Mouse (Mus musculus) urinary bladder, postnatal 14 days (tissue): ENCODE results near the gene Gpbar1.
"Not testable (repeated sequence)": the region's sequence is repeated elsewhere in the genome, so short reads cannot be mapped to it uniquely, and the experiment has no call there.

Experiments used
- DNase-seq: peaks from one replicate; pipeline ENCODE4 v3.0.0; 2021; ENCODE audit warnings: low spot score

Gpbar1 gene

GRCm38 (mm10) chr1:74277883-74278537, 340 bp upstream of the Gpbar1 start:
- DNase-seq = no peak

GRCm38 (mm10) chr1:74278988-74279387, 638 bp downstream of the Gpbar1 start:
- no peak for DNase-seq

DNA sequence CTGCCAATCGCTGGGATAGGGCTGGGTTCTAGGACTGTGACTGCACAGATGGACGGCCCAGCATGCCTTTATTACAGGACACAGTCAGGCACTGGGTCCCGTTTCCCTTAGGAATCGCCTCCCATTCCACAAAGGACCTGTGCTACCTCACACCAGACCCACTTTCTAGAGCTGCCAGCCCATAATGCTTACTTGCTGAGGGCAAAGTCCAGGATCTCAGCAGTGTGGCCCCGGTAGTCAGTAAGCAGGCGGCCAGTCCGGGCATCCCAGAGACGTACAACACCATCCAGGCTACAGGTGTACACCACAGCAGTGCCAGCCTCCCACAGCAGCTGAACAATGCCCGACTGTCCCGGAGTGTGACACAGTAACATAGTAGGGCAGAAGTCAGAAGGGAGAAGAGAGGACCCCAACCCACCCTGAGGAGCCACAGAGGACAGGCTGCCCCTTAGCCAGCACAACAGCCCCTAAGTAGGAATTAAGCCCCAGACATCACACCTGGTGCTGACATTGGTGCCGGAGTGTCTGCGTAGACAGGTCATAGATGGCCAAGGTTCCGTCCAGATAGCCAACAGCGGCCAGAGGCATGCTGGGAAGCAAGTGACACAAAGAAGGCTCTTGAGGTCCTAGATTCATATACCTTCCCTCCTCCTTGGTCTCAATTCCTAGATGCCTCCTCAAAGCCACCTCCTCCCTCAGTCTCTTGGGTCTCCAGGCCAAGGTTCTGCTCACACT, 2.4 kb downstream of the Gpbar1 start:
- DNase-seq = no peak

DNA sequence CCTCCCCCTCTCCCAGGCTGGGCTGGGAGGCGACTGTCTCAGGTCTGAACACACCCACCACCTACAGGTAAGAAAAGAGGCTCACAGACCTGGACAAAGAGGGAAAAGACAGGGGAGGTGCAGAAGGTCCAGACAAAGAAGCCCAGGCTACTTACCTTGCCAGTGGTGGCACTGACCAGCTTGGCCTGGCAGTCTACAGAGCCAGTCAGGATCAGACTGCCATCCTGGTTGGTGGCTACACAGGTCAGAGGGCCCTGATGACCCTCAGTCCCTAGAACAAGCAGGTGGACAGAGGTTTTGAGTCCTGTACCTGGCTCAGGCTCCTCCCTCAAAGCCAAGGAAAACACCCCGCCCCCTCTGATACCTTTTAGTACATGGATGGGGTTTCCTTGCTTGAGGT, 3.0 kb downstream of the Gpbar1 start:
- no peak for DNase-seq

DNA sequence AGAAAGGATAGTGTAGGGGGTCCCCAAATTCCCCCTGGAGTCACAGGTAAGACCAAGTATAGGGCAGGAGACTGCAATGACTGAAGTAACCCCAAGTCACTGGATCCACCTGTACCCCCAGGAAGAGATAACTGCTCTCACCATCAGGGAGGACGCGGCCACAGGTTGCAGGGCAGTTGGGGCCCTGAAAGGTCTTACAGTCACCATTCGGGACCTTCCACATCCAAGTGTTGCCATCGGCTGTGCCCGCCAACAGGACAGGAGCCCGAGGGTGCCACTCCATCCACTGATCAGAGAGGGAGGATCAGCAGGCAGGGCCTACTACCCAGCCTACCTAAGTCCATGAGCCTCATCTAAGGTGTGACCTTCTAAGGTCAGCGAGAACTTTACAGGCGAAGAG, 3.5 kb downstream of the Gpbar1 start:
- no peak for DNase-seq

GRCm38 (mm10) chr1:74282896-74283625, 4.7 kb downstream of the Gpbar1 start:
- no peak for DNase-seq

DNA sequence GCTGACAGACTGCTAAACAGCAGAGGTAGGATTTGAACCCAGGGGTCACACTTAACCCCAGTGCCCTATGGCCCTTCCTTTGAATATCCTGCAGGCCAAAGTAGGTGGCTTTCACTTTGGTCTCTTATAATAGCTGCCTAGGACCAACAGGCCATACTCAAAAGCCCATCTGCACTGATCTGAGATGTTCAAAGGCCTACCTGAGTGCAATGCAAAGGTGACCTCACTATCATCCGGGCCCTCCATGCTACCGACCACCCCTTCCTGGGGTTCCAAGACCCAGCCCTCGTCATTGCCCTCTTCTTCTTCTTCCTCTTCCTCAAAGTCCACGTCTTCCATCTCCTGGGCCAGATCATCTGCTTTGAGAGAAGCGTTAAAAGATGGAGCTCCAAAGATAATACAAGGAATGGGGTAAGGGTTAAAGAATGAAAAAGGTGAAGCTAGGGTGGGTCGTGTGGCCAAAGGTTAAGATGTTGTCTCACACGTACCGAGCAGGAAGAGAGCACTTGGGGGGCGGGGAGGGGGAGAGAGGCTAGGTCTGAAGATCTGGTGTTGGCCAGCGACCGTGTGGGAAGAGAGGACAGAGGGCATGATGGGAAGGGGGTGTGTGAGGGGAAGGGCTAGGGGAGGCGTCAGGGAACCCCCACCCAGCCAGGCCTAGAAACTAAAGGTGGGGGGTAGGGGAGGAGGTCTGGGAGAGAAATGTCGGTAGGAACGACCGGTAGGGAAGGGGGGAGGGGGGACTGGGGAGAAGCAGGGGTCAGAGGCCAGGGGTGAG, 5.5 kb downstream of the Gpbar1 start:
- peak; percentile 68 for DNase-seq

- DNase-seq = peak; percentile 100
Observed at GRCm38 (mm10) chr1:74284543-74285160, 6.3 kb downstream of the Gpbar1 start, which contains the start of the genes Aamp and Pnkd. Gene Aamp (minus strand): TSS chr1:74284738. Gene Pnkd (plus strand): TSS chr1:74284930.

- DNase-seq = no peak
Observed at GRCm38 (mm10) chr1:74285212-74286010, 7.1 kb downstream of the Gpbar1 start.

DNA sequence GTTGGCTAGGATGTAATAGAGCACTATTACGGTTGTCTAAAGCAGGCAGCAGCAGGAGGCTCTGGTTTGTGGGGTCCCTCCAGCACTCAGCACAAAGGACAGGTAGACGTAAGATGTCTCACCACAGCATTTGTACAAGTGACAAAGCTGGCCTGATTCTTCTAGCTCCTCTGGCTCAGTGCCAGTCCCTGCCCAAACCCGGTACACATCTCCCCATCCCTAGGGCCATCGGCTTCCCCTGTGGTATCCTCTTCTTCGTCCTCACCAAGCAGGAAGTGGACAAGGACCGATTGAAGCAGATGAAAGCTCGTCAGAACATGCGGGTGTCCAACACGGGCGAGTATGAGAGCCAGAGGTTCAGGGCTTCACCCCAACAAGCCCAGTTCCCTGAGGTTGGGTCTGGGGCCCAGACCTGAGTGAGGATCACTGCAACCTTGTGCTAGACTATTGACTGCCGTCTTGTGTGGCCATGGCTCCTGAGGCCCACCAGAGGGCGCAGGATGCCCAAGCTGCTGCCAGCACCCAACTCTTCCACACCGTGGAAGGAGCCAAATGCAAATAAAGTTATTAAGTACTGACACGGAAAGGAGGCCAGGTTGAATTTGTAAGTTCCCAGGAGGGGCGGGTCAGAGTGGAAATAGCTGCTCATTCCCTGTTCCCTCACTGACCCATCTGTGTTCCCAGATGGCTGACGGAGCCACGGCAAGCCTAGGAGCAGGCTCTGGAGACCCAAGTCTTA, 8.7 kb downstream of the Gpbar1 start:
- DNase-seq = not testable (repeated sequence)

DNA sequence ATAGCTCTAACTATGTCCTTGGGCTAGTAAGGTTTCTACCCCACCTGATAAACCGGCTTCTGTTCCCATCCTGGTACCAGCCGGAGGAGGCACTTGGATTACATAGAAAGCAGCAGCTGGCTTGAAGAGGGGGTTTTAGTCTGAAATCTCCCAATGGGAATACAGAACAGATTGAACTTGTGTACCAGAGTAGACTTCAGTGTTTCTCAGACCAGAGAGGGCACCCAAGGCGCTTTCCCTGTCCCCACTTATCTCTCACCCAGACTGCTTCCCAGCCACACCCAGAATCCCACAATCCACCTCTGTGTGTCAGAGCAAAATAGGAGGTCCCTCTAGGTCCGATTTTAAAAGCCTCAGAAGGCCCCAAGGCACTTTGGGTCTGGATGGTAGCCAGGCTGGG, 10.0 kb downstream of the Gpbar1 start:
- no peak for DNase-seq

- no peak for DNase-seq
Observed at GRCm38 (mm10) chr1:74289248-74289647, 10.9 kb downstream of the Gpbar1 start.

GRCm38 (mm10) chr1:74289740-74290139, 11.4 kb downstream of the Gpbar1 start:
- no peak for DNase-seq

GRCm38 (mm10) chr1:74290141-74290540, 11.8 kb downstream of the Gpbar1 start:
- no peak for DNase-seq

- no peak for DNase-seq
Observed at GRCm38 (mm10) chr1:74292331-74293020, 14.1 kb downstream of the Gpbar1 start.

GRCm38 (mm10) chr1:74293306-74293960, 15.1 kb downstream of the Gpbar1 start:
- no peak for DNase-seq

- no peak for DNase-seq
Observed at GRCm38 (mm10) chr1:74294090-74294643, 15.8 kb downstream of the Gpbar1 start.

DNA sequence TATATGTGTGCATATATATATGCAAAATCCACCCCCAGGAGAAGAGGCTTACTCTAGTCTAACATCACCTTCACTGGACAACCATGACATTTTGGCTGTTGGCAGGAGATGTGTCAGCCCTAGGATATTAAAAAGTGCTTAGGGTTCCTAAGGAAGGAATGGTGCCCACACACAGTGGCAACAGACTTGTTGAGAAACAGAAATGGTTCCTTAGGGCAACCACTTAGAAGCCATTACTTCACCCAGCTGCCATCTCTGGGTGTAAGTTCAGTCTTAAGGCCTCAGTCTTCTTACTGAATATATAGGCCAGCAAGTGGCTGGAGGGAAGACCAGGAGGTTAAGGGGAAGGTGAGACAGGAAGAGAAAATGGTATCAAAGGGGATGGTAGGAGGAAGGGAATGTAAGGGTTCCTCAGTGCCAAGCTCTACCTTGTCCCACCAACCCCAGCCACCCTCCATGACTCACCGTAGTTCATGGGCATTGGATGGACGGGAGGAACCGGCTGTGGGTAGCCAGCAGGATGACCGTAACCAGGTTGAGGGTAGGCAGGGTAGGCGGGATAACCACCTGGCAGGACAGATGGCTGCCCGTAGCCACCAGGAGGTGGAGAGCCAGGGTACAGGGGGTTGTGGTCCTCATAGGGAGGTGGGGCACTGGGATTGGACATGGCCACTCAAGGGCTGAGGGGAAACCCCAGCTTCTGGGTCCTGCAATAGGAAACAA, 16.5 kb downstream of the Gpbar1 start:
- DNase-seq = no peak
